Mouse (Mus musculus) ovary, postnatal 36 days (tissue): ENCODE measurements around the gene Cd200.

ENCODE experiments used
- DNase-seq: peaks from one replicate; pipeline ENCODE4 v3.0.0; 2022; ENCODE audit warnings: low spot score, mixed read lengths

Gene Cd200

DNA sequence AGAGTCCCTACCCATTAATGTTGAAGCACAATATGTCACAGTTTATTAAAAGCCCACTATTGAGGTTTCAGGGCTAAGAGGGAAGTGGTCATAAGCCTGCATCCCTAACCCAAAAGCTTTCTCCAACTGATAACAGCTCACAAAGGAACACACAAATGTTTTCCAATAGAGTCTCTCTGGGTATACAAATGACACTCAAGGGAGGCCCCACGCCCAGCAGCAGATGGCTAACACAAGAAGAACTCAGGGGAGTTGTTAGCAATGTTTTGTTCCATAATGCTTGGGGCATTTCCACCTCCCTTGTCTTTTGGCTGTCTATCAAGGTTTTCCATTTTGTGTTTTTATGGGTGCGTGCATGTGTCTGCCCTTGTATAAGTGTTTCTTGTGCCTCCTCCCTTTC, 64.0 kb downstream of the Cd200 start:
- no peak for DNase-seq

DNA sequence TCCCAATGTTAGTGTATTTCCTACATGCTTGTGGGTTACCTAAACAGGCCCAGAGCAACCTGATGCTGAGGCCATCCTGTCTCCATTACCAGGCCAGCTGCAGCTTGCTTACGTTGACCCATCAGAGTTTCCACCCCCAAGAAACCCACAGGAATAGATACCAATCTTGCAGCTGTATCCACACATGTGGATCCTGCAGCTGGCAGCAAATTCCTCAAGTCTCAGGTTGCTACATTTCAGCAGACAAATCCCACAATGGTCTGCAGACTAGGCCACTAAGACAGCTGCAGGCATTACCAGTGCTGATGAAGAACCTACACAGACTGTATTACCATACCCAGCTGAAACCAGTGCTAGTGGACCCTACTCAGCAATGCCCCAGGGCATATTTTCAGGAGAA, 72.4 kb downstream of the Cd200 start:
- no peak for DNase-seq

DNA sequence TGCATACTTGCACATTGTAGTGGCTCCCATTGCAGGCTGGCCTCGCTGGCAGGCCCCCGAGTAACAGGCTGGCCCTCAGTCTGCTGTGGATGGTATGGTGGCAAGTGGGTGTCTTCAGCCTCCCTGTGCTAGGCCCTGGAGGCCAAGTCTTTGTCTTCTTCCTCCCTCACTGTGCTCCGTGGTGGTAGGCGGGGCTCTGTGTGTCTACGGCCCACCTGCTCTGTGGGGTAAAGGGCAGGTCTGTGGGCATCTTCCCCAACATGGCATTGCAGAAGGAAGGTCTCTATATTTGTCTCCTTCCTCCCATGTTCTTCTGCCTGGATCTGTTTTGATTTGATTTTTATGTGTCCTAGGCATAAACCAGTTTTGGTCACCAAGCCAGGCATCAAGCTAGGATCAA, 74.0 kb downstream of the Cd200 start:
- no peak for DNase-seq

DNA sequence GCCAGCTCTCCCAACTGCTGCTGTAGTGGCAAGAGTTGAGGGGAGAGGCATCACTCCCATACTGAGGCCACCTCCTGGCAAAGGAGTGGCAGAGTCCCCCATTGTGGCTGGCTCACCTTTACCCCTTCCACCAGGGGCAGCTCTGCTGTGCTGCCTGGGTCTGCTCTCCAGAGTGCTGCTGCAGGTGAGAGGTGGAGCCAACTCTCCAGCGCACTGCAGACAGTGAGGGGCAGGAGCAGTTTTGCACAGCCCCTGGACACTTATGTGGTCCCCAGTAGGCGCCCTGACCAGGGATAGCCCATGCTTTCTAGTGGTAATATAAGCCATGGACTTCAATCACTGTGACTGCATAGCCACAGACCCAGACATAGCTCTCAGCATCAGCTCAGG, 74.5 kb downstream of the Cd200 start:
- no peak for DNase-seq

- no peak for DNase-seq
These were observed 75.0 kb downstream of the Cd200 start for GRCm38 (mm10) chr16:45333678-45334375.

DNA sequence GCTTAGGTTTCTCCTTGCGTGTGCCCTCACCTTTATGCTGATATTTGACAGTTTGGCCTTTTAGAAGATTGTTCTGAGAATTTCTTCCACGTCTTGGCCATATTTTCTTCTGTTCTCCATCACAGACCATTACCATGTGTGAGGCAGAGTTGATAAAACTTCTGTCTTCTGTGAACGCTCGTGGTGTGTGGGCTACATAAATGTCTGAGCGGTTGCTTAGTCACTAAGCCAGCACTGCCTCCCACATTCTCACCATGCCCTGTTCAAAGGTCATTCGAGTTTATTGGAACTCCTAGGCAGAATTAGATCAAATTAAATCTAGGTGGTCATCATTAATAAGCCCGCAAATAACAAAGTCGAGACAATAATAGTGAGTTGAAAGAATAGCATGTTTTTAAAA, 76.3 kb downstream of the Cd200 start:
- no peak for DNase-seq
